Mouse (Mus musculus) hindbrain, embryonic 15.5 days (tissue): ENCODE data around the gene Gm10260. TPM values are rescaled to one million over a fixed set of nuclear protein-coding genes. Genes with fewer than 3 reads are reported as not detected.

Source experiments
- ATAC-seq: fragments of 200-750 bp; cut with Nextera tagmentation; 2 replicates; pipeline ENCODE4 v1.8.0; 2017; ENCODE audit warnings: low read depth, moderate number of reproducible peaks, moderate TSS enrichment; ENCODE audit not compliant: low FRiP score
- H3K27ac ChIP-seq: fragments of 300-500 bp; sonication (generic); replicated peaks from 2 replicates; pipeline ENCODE4 v1.5.1; 2015; ENCODE audit warnings: mild to moderate bottlenecking, inconsistent platforms
- H3K27me3 ChIP-seq: fragments of 300-500 bp; sonication (generic); 2 replicates; pipeline ENCODE4 v1.6.1; 2015; ENCODE audit warnings: control low read depth, inconsistent platforms
- H3K36me3 ChIP-seq: fragments of 300-500 bp; sonication (generic); 2 replicates; pipeline ENCODE4 v1.6.1; 2015; ENCODE audit warnings: control low read depth, inconsistent platforms
- H3K4me1 ChIP-seq: fragments of 300-500 bp; sonication (generic); replicated peaks from 2 replicates; pipeline ENCODE4 v1.6.1; 2015; ENCODE audit warnings: control low read depth, inconsistent platforms
- H3K4me2 ChIP-seq: fragments of 300-500 bp; sonication (generic); 2 replicates; pipeline ENCODE4 v1.6.1; 2015; ENCODE audit warnings: moderate library complexity, mild to moderate bottlenecking, inconsistent platforms
- H3K4me3 ChIP-seq: fragments of 300-500 bp; sonication (generic); 2 replicates; pipeline ENCODE4 v1.5.1; 2015; ENCODE audit warnings: mild to moderate bottlenecking, inconsistent platforms
- H3K9ac ChIP-seq: fragments of 300-500 bp; sonication (generic); 2 replicates; pipeline ENCODE4 v1.6.1; 2015; ENCODE audit warnings: inconsistent platforms
- H3K9me3 ChIP-seq: fragments of 300-500 bp; sonication (generic); 2 replicates; pipeline ENCODE4 v1.6.1; 2016; ENCODE audit warnings: control low read depth, inconsistent platforms
- WGBS: fragments of 180-500 bp; shearing (Covaris S2); methylation state at CpG from one replicate; pipeline ENCODE4 v1.1.7; 2015; 5-methylcytosine and 5-hydroxymethylcytosine counted together
- polyA plus RNA-seq: library from polyadenylated mRNA; unstranded; fragments of >200 nt; fragmentation: Nextera tagmentation; extraction: Ambion mirVana; gene quantifications from 2 replicates; pipeline ENCODE4 v1.2.1, GENCODE M21; 2015

Gm10260 gene
- 1.9 and 4.9 TPM in 2 replicates for polyA plus RNA-seq

DNA sequence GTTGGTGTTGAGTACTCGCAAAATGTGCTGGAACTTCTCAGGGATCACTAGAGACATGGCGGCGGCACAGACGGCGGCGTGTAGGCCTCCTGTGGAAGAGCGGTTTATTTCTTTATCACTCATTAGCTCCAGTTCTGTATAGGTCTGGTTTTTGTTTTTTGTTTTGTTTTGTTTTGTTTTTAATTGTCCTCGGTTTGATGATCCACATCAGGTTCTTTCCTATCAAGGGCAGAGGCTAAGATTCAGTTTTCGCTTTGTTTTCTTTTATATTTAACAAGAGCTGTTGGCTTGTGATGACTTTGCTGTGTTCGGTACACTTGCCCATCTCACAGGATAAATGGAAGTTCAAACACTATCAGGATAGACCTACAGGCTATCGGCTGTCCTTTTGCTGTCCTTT lies at the start of gene Gm10260:
TSS of gene Gm10260 (minus strand) at position 101 of the 400 bp plus-strand sequence.
- Histone ChIP-seq H3K9me3 (no peaks in the 10 kb centered on the region), H3K27ac (no peak within 1 kb of the TSS), H3K36me3 (no peaks in the 10 kb centered on the region), H3K4me1 (peaks cover 24% of the 10 kb centered on the region), H3K27me3 (no peaks in the 10 kb centered on the region), H3K4me3 (no peak within 1 kb of the TSS), H3K9ac (no peak within 1 kb of the TSS), H3K4me2 (no peak within 1 kb of the TSS)
- ATAC-seq = no peak
- WGBS = 94% methylated on average over 10 of the region's 11 CpGs

DNA sequence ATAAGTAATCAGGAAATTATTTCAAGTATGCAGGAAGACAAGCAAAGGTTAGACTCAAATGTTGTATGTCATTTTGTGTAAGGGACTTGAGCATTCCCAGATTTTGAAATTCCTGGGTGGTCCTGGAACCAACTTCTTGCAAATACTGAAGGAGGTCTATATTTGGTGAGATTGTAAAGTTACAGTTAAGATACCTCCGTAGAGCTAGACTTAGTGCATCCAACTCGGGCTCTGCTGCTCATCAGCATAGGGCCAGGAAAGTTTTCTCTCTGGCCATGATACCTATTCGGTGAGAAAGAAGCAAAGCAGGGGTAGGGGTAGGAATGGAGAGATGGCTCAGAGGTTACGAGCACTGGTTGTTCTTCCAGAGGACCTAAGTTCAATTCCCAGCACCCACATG lies 49.4 kb upstream of the Gm10260 start:
- WGBS = 97% methylated on average over 4 of the region's 4 CpGs
- no peak overlapping the region for H3K9ac ChIP-seq
- H3K27ac ChIP-seq = no peak overlapping the region
- no peaks in the 10 kb centered on the region for H3K9me3 ChIP-seq
- no peak for ATAC-seq
- no peak overlapping the region for H3K4me3 ChIP-seq
- H3K27me3 ChIP-seq = no peaks in the 10 kb centered on the region
- no peaks in the 10 kb centered on the region for H3K36me3 ChIP-seq
- H3K4me1 ChIP-seq = no peaks in the 10 kb centered on the region
- no peak overlapping the region for H3K4me2 ChIP-seq

DNA sequence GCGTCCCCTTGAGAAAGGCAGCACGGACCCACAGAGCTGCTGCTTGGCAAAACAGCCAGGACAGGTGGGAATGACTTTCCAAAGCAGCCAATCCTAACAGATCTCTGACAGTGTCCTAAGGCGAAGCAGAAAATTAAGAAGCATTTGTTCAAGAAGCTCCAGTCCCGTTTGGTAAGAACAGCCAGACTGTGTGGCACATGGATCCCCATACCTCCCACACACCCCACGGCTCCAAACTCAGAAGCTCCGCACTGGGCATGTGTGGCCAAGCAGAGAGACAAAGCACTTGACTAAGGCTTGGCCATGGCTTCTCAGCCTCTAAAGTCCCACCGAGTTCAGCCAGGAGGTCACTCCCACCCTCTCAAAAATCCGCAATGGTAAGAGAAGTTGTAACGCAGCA lies 45.5 kb upstream of the Gm10260 start:
- Histone ChIP-seq H3K9me3 (no peaks in the 10 kb centered on the region), H3K36me3 (no peaks in the 10 kb centered on the region), H3K4me2 (no peak overlapping the region), H3K9ac (no peak overlapping the region), H3K4me1 (no peaks in the 10 kb centered on the region), H3K27me3 (no peaks in the 10 kb centered on the region), H3K4me3 (no peak overlapping the region), H3K27ac (no peak overlapping the region)
- ATAC-seq = no peak
- WGBS = 83% methylated on average over 9 of the region's 9 CpGs

DNA sequence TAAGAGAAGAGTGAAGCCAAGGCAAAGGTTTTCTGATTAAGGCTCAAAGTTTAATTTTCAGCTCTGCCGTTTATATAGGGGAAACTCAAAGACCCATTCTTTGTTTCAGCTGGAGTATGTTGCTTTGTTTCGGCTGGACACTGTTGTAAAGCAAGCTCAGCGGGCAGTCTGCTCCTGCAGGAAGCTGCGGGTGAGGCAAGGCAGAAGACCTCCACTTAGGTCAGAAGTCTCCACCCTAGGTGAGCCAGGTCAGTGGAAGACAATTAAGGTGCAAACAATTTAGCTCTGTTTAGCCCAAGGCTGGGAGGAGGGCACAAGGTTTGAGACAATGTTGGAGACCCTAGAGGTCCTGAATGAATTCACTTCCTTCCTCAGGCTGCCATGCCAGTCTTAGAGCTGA lies 42.0 kb upstream of the Gm10260 start:
- no peak for ATAC-seq
- Histone ChIP-seq H3K36me3 (no peaks in the 10 kb centered on the region), H3K4me1 (peaks cover 10% of the 10 kb centered on the region), H3K9me3 (no peaks in the 10 kb centered on the region), H3K4me2 (no peak overlapping the region), H3K9ac (no peak overlapping the region), H3K27ac (no peak overlapping the region), H3K4me3 (no peak overlapping the region), H3K27me3 (no peaks in the 10 kb centered on the region)
- 27% methylated on average over 4 of the region's 4 CpGs for WGBS

DNA sequence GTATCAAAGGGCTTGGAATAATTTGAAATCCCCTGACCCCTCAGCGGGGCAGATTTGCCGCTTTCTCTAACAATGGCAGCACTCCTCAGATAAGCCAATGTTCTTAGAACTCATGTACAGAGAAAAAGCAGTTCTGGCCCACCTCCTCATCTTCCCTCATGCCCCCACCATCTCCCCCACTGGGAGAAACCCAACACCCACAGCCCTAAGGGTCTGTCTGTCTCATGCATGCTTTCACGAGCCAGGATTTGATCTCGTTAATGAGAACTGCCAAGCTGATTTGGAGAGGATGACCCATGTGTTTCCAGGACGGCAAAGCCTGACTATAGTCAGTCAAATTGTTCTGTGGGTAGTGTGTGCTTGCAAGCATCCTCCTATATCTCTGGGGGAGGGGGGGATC lies 37.0 kb upstream of the Gm10260 start:
- ATAC-seq = no peak
- H3K4me2 ChIP-seq = no peak overlapping the region
- no peak overlapping the region for H3K9ac ChIP-seq
- H3K36me3 ChIP-seq = no peaks in the 10 kb centered on the region
- H3K9me3 ChIP-seq = no peaks in the 10 kb centered on the region
- no peak overlapping the region for H3K27ac ChIP-seq
- H3K4me1 ChIP-seq = peaks cover 10% of the 10 kb centered on the region
- no peak overlapping the region for H3K4me3 ChIP-seq
- no peaks in the 10 kb centered on the region for H3K27me3 ChIP-seq
- 20% methylated on average over 5 of the region's 5 CpGs for WGBS

DNA sequence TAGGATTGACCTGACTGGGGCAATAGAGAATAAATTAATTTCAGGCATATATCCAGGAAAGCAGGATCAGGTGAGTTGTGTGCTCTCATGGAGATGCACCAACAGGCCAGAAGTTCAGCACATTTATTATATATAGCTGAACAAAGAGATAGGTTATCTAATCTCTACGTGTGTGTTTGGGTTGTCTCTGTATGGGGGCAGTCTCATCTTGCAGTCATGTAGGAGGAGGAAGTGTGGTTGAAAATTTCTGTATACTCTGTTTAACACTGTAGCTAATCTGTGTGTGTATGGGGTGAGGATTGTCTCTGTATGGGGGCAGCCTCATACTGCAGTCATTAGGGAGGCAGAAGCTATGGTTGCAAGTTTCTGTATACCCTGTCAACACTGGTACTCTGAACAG lies 34.3 kb upstream of the Gm10260 start:
- H3K4me2 ChIP-seq = no peak overlapping the region
- 61% methylated on average over 1 of the region's 1 CpGs for WGBS
- no peak overlapping the region for H3K4me3 ChIP-seq
- no peak overlapping the region for H3K9ac ChIP-seq
- ATAC-seq = no peak
- H3K27ac ChIP-seq = no peak overlapping the region
- H3K27me3 ChIP-seq = no peaks in the 10 kb centered on the region
- H3K36me3 ChIP-seq = no peaks in the 10 kb centered on the region
- H3K9me3 ChIP-seq = no peaks in the 10 kb centered on the region
- H3K4me1 ChIP-seq = no peaks in the 10 kb centered on the region; the same call in 1 of the 2 replicates

DNA sequence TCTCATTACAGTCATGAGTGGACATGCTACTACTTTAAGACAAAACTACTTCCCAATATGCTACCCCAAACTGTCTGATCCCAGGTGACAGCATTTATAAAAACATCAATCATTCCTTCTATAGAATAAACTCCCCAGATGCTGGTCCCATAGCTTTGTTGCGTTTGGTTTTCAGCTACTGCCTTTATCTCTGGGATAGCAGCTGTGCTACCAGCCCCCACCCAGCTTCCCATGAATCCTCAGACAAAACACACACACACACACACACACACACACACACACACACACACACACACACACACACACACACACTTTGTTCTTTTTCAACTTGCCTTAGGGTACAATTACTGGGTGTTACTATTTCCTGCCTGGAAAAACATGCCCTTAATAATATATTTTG lies 33.5 kb upstream of the Gm10260 start:
- 44% methylated on average over 1 of the region's 1 CpGs for WGBS
- Histone ChIP-seq H3K4me1 (no peaks in the 10 kb centered on the region; the same call in 1 of the 2 replicates), H3K27me3 (no peaks in the 10 kb centered on the region), H3K27ac (no peak overlapping the region), H3K36me3 (no peaks in the 10 kb centered on the region), H3K4me3 (no peak overlapping the region), H3K9me3 (no peaks in the 10 kb centered on the region), H3K9ac (no peak overlapping the region), H3K4me2 (no peak overlapping the region)
- no peak for ATAC-seq

DNA sequence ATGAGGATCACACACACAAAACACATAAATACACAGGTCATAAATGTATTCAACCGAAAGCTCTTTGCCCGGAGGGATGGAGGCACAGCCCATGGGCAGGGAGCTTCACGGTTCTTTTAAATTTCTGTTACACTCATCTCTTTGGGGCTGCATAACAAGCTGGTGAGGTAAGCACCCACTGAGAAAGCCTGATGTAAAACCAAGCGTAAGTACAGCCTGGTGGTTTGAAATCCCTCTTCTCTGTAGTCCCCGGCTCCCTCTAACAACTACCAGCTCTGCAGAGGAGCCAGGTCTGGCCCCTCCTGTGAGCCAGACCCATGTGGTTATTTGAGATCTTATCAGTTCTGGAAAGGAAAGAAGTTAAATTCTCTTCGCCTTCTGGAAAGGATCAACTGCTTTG lies 31.2 kb upstream of the Gm10260 start:
- no peaks in the 10 kb centered on the region for H3K9me3 ChIP-seq
- H3K4me2 ChIP-seq = no peak overlapping the region
- ATAC-seq = no peak
- no peaks in the 10 kb centered on the region for H3K36me3 ChIP-seq
- no peak overlapping the region for H3K4me3 ChIP-seq
- H3K4me1 ChIP-seq = no peaks in the 10 kb centered on the region
- H3K27me3 ChIP-seq = no peaks in the 10 kb centered on the region
- no peak overlapping the region for H3K9ac ChIP-seq
- WGBS = 58% methylated on average over 6 of the region's 6 CpGs
- H3K27ac ChIP-seq = no peak overlapping the region

DNA sequence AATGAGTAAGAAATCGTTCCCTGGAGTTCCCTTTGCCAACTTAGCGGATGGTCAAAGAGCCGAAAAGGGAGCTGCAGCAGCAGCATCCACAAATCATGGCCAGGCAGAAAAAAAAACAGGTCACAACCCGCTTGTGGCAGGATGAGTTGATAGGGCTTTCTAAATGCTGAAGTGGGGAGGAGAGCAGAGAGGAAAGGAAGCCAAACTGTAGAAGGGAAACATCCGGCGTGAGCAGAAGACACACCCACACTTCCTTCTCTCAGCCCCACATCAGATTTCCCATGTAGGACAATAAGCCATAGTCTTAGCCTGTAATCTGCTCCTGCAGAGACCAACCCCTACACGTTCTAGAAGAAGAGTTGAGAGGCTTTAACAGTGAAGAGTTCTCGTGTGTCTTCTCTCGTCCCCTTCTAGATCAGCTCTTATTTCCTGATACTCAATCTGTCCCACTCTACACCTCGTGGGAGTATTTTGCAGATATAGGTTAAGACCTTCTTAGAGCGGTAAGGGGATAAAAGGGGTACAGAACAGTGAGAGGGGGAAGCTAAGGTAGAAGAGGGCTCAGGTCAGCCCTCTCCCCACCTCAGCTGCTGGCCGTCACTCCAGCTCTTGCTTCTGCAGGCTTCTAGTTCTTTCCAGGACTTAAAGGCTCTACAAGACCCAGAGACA lies 29.5 kb upstream of the Gm10260 start:
- no peaks in the 10 kb centered on the region for H3K36me3 ChIP-seq

DNA sequence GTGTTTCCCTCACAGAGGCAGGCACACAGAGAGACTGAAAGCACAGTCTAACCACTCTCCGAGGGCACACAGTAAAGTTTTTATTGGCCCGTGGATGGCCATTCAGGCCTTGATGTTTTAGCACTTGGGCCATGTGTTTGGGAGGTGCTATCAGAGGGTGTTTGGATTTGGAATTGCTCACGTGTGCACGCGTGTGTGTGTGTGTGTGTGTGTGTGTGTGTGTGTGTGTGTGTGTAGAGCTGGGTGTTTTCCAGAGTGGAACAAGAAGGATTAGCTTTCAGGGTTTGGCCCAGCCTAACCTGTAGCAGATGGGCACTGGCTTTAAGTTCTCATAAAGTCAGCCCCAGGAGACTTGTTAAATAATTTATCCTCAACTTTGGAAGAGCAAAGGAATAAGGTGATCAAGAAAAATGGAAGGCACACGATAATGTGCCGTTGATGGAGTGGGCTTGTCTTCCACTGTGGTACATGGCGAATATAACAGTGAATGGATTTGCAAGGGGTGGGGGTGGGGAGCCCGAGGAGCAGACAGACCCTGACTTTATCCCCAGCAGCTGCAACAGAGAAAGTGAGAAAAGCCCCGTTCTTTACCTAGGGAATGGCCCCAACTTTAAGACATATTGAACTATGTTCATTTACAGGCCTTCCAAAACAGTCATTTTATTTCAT lies 24.9 kb upstream of the Gm10260 start:
- Histone ChIP-seq H3K9me3 (no peaks in the 10 kb centered on the region), H3K4me3 (no peak overlapping the region), H3K4me2 (no peak overlapping the region), H3K36me3 (no peaks in the 10 kb centered on the region), H3K27me3 (no peaks in the 10 kb centered on the region), H3K9ac (no peak overlapping the region), H3K27ac (no peak overlapping the region), H3K4me1 (no peaks in the 10 kb centered on the region)
- 69% methylated on average over 10 of the region's 10 CpGs for WGBS
- ATAC-seq = no peak

More for the DNA sequence above, 29.5 kb upstream of the Gm10260 start:
- H3K4me3 ChIP-seq = no peak overlapping the region
- H3K27ac ChIP-seq = no peak overlapping the region
- no peaks in the 10 kb centered on the region for H3K4me1 ChIP-seq
- 90% methylated on average over 12 of the region's 12 CpGs for WGBS
- no peak for ATAC-seq
- H3K9ac ChIP-seq = no peak overlapping the region
- H3K27me3 ChIP-seq = no peaks in the 10 kb centered on the region
- H3K4me2 ChIP-seq = no peak overlapping the region
- H3K9me3 ChIP-seq = no peaks in the 10 kb centered on the region

DNA sequence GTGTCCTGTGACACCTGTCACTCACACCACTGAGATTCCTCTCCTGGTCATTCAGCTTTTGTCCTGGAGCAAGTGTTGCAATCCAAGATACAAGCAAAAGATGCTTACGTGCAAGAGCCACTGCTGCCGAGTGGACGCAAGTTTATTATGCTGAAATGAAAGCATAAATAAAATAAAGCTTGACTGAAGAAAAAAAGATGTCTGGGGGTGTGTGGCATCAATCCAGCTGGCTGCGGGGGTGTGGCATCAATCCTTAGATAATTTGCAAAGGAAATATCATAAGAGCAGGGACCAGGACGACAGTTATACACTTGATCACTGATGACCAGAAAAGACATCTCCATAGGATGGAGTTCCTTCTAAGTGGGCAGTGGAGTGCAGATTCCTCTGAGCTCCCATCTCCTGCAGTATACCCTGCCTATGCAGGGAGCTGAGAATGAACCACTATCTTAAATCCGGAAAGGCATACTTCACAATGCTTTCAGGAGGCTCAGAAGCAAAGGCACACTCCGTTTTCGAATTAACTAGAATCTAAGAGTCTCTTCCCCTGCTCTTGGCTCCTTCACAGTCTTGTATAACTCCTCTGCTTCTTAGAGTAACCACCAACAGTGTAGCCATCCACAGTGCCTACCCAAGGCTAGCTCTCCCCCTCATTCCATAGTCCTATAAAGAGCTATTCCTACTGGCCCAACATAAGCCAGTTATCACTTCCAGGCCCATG lies 23.2 kb upstream of the Gm10260 start:
- H3K27me3 ChIP-seq = no peaks in the 10 kb centered on the region
- 87% methylated on average over 8 of the region's 8 CpGs for WGBS

DNA sequence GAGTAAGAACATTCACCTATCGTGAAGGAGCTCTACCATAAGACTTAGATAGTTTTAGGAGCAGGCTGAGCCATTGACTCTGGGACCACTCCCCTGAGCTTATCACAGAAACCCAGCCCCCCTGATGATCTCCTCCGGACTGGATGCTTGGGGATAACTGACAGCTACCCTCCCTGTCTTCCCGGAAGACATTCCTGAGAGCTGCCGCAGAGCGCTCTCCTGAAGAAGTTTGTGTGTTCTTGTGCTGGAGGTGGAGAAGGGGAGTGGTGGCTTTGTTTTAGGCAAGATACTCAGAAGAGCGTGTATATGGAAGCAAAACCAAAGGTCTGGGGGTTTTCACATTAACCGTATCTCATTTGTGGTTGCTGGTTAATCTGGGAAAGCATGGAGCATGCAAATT lies 21.6 kb upstream of the Gm10260 start:
- no peak overlapping the region for H3K27ac ChIP-seq
- H3K9ac ChIP-seq = no peak overlapping the region
- no peak for ATAC-seq
- H3K36me3 ChIP-seq = no peaks in the 10 kb centered on the region
- no peaks in the 10 kb centered on the region for H3K4me1 ChIP-seq
- H3K9me3 ChIP-seq = no peaks in the 10 kb centered on the region
- H3K4me3 ChIP-seq = no peak overlapping the region
- 59% methylated on average over 7 of the region's 7 CpGs for WGBS
- no peaks in the 10 kb centered on the region for H3K27me3 ChIP-seq
- H3K4me2 ChIP-seq = no peak overlapping the region

More for the DNA sequence above, 23.2 kb upstream of the Gm10260 start:
- H3K27ac ChIP-seq = no peak overlapping the region
- H3K4me2 ChIP-seq = no peak overlapping the region
- H3K36me3 ChIP-seq = no peaks in the 10 kb centered on the region
- H3K9ac ChIP-seq = no peak overlapping the region
- no peaks in the 10 kb centered on the region for H3K9me3 ChIP-seq
- no peaks in the 10 kb centered on the region for H3K4me1 ChIP-seq
- ATAC-seq = no peak
- no peak overlapping the region for H3K4me3 ChIP-seq
